Mouse (Mus musculus): Measurements from ENCODE around the gene Ebf1.

The Ebf1 gene

DNA sequence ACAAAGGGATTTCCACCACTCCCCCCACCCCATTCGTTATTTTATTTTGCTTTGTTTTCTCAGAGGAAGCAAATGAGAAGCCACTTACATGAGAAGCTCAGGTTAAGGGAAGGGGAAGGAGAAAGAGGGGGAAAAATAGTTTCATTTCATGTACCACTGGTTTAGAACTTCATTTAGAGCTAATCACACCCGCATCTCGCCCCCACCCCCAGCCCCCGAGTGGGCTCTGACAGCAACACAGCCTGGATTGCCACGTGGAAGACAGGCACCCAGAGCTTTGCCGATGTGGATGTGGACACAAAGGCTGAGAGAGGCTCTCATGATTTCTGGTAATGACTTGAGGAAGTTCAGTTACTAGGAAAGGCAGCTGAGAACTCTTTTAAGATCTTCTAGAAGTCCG lies 410.0 kb downstream of the Ebf1 start:
- no peak for DNase-seq (ENCODE audit: low spot score in 2 of 2)

DNA sequence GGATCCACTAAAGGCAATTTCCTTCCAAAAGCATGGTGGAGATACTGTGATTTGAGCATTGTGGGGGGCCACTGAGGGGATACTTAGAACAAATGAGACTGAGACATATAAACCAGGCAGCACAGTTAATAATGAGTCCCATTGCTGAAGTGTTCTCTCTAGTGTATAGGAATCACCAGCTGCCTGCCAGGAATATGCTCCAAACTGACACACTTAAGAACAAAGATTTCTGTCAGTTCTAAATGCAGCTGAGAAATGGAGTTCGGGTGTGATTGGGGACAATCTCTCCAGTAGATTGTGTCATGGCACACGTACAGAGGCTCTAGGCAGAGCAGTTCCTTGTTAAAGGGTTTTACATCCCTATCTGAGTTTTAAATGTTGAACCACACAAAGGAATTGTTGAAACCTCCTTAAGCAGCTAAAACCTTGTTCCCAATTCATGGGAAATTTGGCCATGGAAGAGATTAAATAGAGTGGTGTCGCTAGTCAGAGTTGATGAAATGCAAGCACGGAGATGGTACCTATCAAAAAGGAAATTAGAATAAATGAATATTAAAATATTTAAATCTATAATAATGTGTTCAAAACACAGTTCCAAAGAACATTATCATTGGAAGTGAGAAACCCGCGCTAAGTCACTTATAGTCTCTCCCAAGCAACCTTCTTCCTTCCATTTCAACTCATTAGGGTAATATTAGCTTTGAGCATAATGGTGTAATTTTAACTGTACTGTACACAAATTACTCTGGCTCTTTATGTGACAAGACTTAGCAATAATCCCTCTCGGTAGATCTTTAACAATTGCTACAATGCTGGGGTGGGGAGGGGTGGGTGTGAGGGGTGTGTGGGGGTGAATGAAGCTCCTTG lies 438.9 kb downstream of the Ebf1 start:
- DNase-seq (ENCODE audit: low spot score in 2 of 2) = no peak

Measured in urinary bladder, postnatal 4 days (tissue).